Mouse (Mus musculus): ENCODE results near the gene Pmf1.

- TF ChIP-seq CTCF (IDR thresholded peaks at IDR 0.05; ENCODE audit: borderline replicate concordance, extremely low read depth, insufficient read depth, insufficient read length), result no peak
- no peak for TF ChIP-seq POLR2A (IDR thresholded peaks at IDR 0.05; ENCODE audit: borderline replicate concordance, extremely low read depth, insufficient read depth, insufficient read length, poor library complexity, severe bottlenecking)
Measured at GRCm38 (mm10) chr3:88452716-88453115, 42.6 kb upstream of the Pmf1 start.
